Comparison of ENCODE assay signal across 8 mouse cellular contexts in genomic region chr1:169969516-169969886, GRCm38 (mm10). TPM values are rescaled to one million over a fixed set of nuclear protein-coding genes. Genes with fewer than 3 reads are reported as not detected.
DNase-seq lines count a peak whose midpoint lies in the region; ATAC-seq and TF ChIP-seq lines count a peak whose summit lies in the region.

No protein-coding gene starts in this region.

- H3K9me3 ChIP-seq in hindbrain, embryonic 13.5 days = no peaks in the 10 kb centered on the region
- no peaks in the 10 kb centered on the region for H3K9me3 ChIP-seq in midbrain, embryonic 13.5 days

- peak overlapping the region; percentile 50 for H3K4me3 ChIP-seq in kidney, adult 2 months (ENCODE audit: insufficient read depth, low read depth, low read length)
- H3K4me3 ChIP-seq in bone marrow macrophage, adult 2 months (ENCODE audit: insufficient read depth, low read length) = peak overlapping the region; percentile 60
- peak overlapping the region; percentile 65 for H3K4me3 ChIP-seq in hindbrain, embryonic 13.5 days
- H3K4me3 ChIP-seq in midbrain, embryonic 13.5 days (replicated peaks) = peak overlapping the region; percentile 67

- WGBS in kidney, adult 2 months = under 1% methylated on average over 8 of the region's 9 CpGs
- WGBS in hindbrain, embryonic 13.5 days = 2% methylated on average over 7 of the region's 9 CpGs
- WGBS in midbrain, embryonic 13.5 days = under 1% methylated on average over 8 of the region's 9 CpGs

- peak overlapping the region; percentile 70 for H3K9ac ChIP-seq in hindbrain, embryonic 13.5 days
- H3K9ac ChIP-seq in midbrain, embryonic 13.5 days (replicated peaks) = peak overlapping the region; percentile 68

- DNase-seq in kidney, adult 2 months = no peak
- DNase-seq in kidney, adult 11 months = no peak
- DNase-seq in frontal cortex, adult 2 months (ENCODE audit: extremely low spot score in 1 of 2, low spot score in 1 of 2) = no peak
- no peak for DNase-seq in cerebellum, postnatal 25 days
- no peak for DNase-seq in urinary bladder, postnatal 36 days (ENCODE audit: low spot score in 2 of 2)

- no peaks in the 10 kb centered on the region for H3K36me3 ChIP-seq in kidney, adult 2 months (ENCODE audit: control insufficient read depth, insufficient read depth, low read length)
- H3K36me3 ChIP-seq in hindbrain, embryonic 13.5 days = peaks cover 19% of the 10 kb centered on the region
- H3K36me3 ChIP-seq in midbrain, embryonic 13.5 days = peaks cover 19% of the 10 kb centered on the region

- ATAC-seq in hindbrain, embryonic 13.5 days (ENCODE audit: low FRiP score) = peak; percentile 73
- ATAC-seq in midbrain, embryonic 13.5 days = peak; percentile 69

- H3K27me3 ChIP-seq in kidney, adult 2 months (replicated peaks; ENCODE audit: control insufficient read depth, insufficient read depth, low read length) = no peaks in the 10 kb centered on the region
- no peaks in the 10 kb centered on the region for H3K27me3 ChIP-seq in hindbrain, embryonic 13.5 days
- no peaks in the 10 kb centered on the region for H3K27me3 ChIP-seq in midbrain, embryonic 13.5 days

- no peak for TF ChIP-seq CTCF in kidney, adult 2 months (conservative IDR thresholded peaks at IDR 0.05; ENCODE audit: insufficient read depth, insufficient read length, low read depth, low read length)
- TF ChIP-seq CTCF in bone marrow macrophage, adult 2 months (IDR thresholded peaks at IDR 0.05; ENCODE audit: low read depth, low read length) = no peak

- TF ChIP-seq POLR2A in kidney, adult 2 months (IDR thresholded peaks at IDR 0.05; ENCODE audit: low read depth, low read length) = no peak
- no peak for TF ChIP-seq POLR2A in bone marrow macrophage, adult 2 months (IDR thresholded peaks at IDR 0.05; ENCODE audit: borderline replicate concordance, low read depth, low read length)

- H3K4me2 ChIP-seq in hindbrain, embryonic 13.5 days = peak overlapping the region; percentile 62
- H3K4me2 ChIP-seq in midbrain, embryonic 13.5 days (replicated peaks) = peak overlapping the region; percentile 77

- H3K27ac ChIP-seq in kidney, adult 2 months (ENCODE audit: insufficient read depth, low read depth, low read length) = no peak overlapping the region
- H3K27ac ChIP-seq in bone marrow macrophage, adult 2 months (ENCODE audit: insufficient read depth, low read depth, low read length) = peak overlapping the region; percentile 48
- peak overlapping the region; percentile 85 for H3K27ac ChIP-seq in hindbrain, embryonic 13.5 days
- peak overlapping the region; percentile 79 for H3K27ac ChIP-seq in midbrain, embryonic 13.5 days

- no peaks in the 10 kb centered on the region for H3K4me1 ChIP-seq in kidney, adult 2 months (ENCODE audit: control insufficient read depth, insufficient read depth, low read length)
- H3K4me1 ChIP-seq in bone marrow macrophage, adult 2 months (ENCODE audit: control insufficient read depth, insufficient read depth, low read length) = peaks cover 5% of the 10 kb centered on the region
- peaks cover 25% of the 10 kb centered on the region for H3K4me1 ChIP-seq in hindbrain, embryonic 13.5 days (replicated peaks)
- peaks cover 22% of the 10 kb centered on the region for H3K4me1 ChIP-seq in midbrain, embryonic 13.5 days (replicated peaks)

RNA-seq across cellular contexts. Expression of gene Hsd17b7, which starts 0.5 kb away (rescaled TPM):
- polyA plus RNA-seq in kidney, adult 2 months (2012; rRNA removed) = 12.2 and 13.1 TPM in 2 replicates
- polyA plus RNA-seq in bone marrow macrophage, adult 2 months (2012; ENCODE audit: insufficient read depth, insufficient read length, missing spikeins) = 2.7 and 3.2 TPM in 2 replicates
- polyA plus RNA-seq in hindbrain, embryonic 13.5 days (2015; fragmentation: Nextera tagmentation; extraction: Ambion mirVana) = 20.9 and 21.0 TPM in 2 replicates
- 18.2 and 20.3 TPM in 2 replicates for polyA plus RNA-seq in midbrain, embryonic 13.5 days (2015; fragmentation: Nextera tagmentation; extraction: Ambion mirVana)
- polyA plus RNA-seq in frontal cortex, adult 2 months (2012; rRNA removed) = 11.5 and 12.0 TPM in 2 replicates

RNA-seq across cellular contexts. Expression of gene Ccdc190, which starts 41.1 kb away (rescaled TPM):
- 0.11 TPM in 1 of 2 replicates, not detected in the other for polyA plus RNA-seq in kidney, adult 2 months (2012; rRNA removed)
- polyA plus RNA-seq in bone marrow macrophage, adult 2 months (2012; ENCODE audit: insufficient read depth, insufficient read length, missing spikeins) = not detected in 2 replicates
- polyA plus RNA-seq in hindbrain, embryonic 13.5 days (2015; fragmentation: Nextera tagmentation; extraction: Ambion mirVana) = 1.5 and 2.3 TPM in 2 replicates
- 1.3 and 1.8 TPM in 2 replicates for polyA plus RNA-seq in midbrain, embryonic 13.5 days (2015; fragmentation: Nextera tagmentation; extraction: Ambion mirVana)
- 21.4 and 24.5 TPM in 2 replicates for polyA plus RNA-seq in frontal cortex, adult 2 months (2012; rRNA removed)
